Mouse (Mus musculus) erythroblast, embryonic 14.5 days (primary cell): ENCODE results near the gene Unkl.

Experiments used
- GATA1 ChIP-seq: IDR thresholded peaks from 2 replicates; pipeline ENCODE4 v1.6.1; 2012; ENCODE audit warnings: low read length, inconsistent platforms, mixed read lengths
- TAL1 ChIP-seq: IDR thresholded peaks from 3 replicates; pipeline ENCODE4 v1.6.1; 2012; ENCODE audit warnings: low read length, inconsistent platforms, mixed read lengths

- TF ChIP-seq GATA1 = no peak
- no peak for TF ChIP-seq TAL1
Observed at GRCm38 (mm10) chr17:25235635-25236034, 47.4 kb downstream of the Unkl start.
